Mouse (Mus musculus) stomach, embryonic 15.5 days (tissue): ENCODE measurements around the gene Exosc5. TPM values are rescaled to one million over a fixed set of nuclear protein-coding genes. Genes with fewer than 3 reads are reported as not detected.

Source experiments
- ATAC-seq: fragments of 200-750 bp; cut with Nextera tagmentation; 2 replicates; pipeline ENCODE4 v1.8.0; 2017; ENCODE audit warnings: low read depth, moderate number of reproducible peaks, moderate TSS enrichment; ENCODE audit not compliant: insufficient read depth, low FRiP score
- H3K27ac ChIP-seq: fragments of 300-500 bp; sonication (generic); 2 replicates; pipeline ENCODE4 v1.5.1; 2015; ENCODE audit warnings: mild to moderate bottlenecking, inconsistent platforms
- H3K27me3 ChIP-seq: fragments of 300-500 bp; sonication (generic); replicated peaks from 2 replicates; pipeline ENCODE4 v1.6.1; 2015; ENCODE audit warnings: inconsistent platforms
- H3K36me3 ChIP-seq: fragments of 300-500 bp; sonication (generic); 2 replicates; pipeline ENCODE4 v1.6.1; 2015; ENCODE audit warnings: inconsistent platforms
- H3K4me1 ChIP-seq: fragments of 300-500 bp; sonication (generic); 2 replicates; pipeline ENCODE4 v1.6.1; 2015; ENCODE audit warnings: inconsistent platforms
- H3K4me2 ChIP-seq: fragments of 300-500 bp; sonication (generic); 2 replicates; pipeline ENCODE4 v1.6.1; 2015; ENCODE audit warnings: mild to moderate bottlenecking, inconsistent platforms
- H3K4me3 ChIP-seq: fragments of 300-500 bp; sonication (generic); replicated peaks from 2 replicates; pipeline ENCODE4 v1.5.1; 2015; ENCODE audit warnings: inconsistent platforms
- H3K9ac ChIP-seq: fragments of 300-500 bp; sonication (generic); 2 replicates; pipeline ENCODE4 v1.6.1; 2015; ENCODE audit warnings: inconsistent platforms
- H3K9me3 ChIP-seq: fragments of 300-500 bp; sonication (generic); 2 replicates; pipeline ENCODE4 v1.6.1; 2016; ENCODE audit warnings: inconsistent platforms
- WGBS: fragments of 180-500 bp; shearing (Covaris S2); methylation state at CpG from one replicate; pipeline ENCODE4 v1.1.7; 2015; 5-methylcytosine and 5-hydroxymethylcytosine counted together
- polyA plus RNA-seq: library from polyadenylated mRNA; unstranded; fragments of >200 nt; fragmentation: Nextera tagmentation; extraction: Ambion mirVana; gene quantifications from 2 replicates; pipeline ENCODE4 v1.2.1, GENCODE M21; 2015

Exosc5 gene
- polyA plus RNA-seq, 1 experiment from 2014 or later = 71.8 TPM

GRCm38 (mm10) chr7:25683474-25684180 is 24.7 kb downstream of the Exosc5 start:
- Histone ChIP-seq H3K9ac (no peak overlapping the region), H3K4me2 (0 out of 2 replicates have a peak overlapping the region, but pooled peaks have one; percentile 9), H3K9me3 (no peaks in the 10 kb centered on the region), H3K36me3 (no peaks in the 10 kb centered on the region), H3K27ac (0 out of 2 replicates have a peak overlapping the region, but pooled peaks have one; percentile 12), H3K4me1 (peaks cover 24% of the 10 kb centered on the region), H3K27me3 (peaks cover 6% of the 10 kb centered on the region; the same call in 1 of the 2 replicates), H3K4me3 (no peak overlapping the region)
- no peak for ATAC-seq
- WGBS = 55% methylated on average over 7 of the region's 7 CpGs

- peaks cover 33% of the 10 kb centered on the region for H3K4me1 ChIP-seq
- peaks cover 6% of the 10 kb centered on the region; the same call in 1 of the 2 replicates for H3K27me3 ChIP-seq
- H3K9ac ChIP-seq = no peak overlapping the region
- no peaks in the 10 kb centered on the region for H3K36me3 ChIP-seq
- no peak overlapping the region for H3K4me3 ChIP-seq
- H3K4me2 ChIP-seq = no peak overlapping the region
- H3K27ac ChIP-seq = no peak overlapping the region
- no peak for ATAC-seq
- no peaks in the 10 kb centered on the region for H3K9me3 ChIP-seq
- 81% methylated on average over 6 of the region's 6 CpGs for WGBS
Measured at GRCm38 (mm10) chr7:25684659-25685058, 25.7 kb downstream of the Exosc5 start.

- H3K27ac ChIP-seq = no peak overlapping the region
- peaks cover 34% of the 10 kb centered on the region for H3K4me1 ChIP-seq
- no peak for ATAC-seq
- H3K4me3 ChIP-seq = peak overlapping the region; percentile 73
- peaks cover 6% of the 10 kb centered on the region; the same call in 1 of the 2 replicates for H3K27me3 ChIP-seq
- no peaks in the 10 kb centered on the region for H3K9me3 ChIP-seq
- no peak overlapping the region for H3K9ac ChIP-seq
- peak overlapping the region; percentile 97 for H3K4me2 ChIP-seq
- no peaks in the 10 kb centered on the region for H3K36me3 ChIP-seq
- 68% methylated on average over 21 of the region's 21 CpGs for WGBS
Measured at GRCm38 (mm10) chr7:25685926-25686470, 27.0 kb downstream of the Exosc5 start.

GRCm38 (mm10) chr7:25686680-25687531 is 27.9 kb downstream of the Exosc5 start, which contains the start of gene Tgfb1:
Gene Tgfb1, plus strand, starts transcription at chr7:25687002.
- Histone ChIP-seq H3K4me2 (peak within 1 kb of the TSS; percentile 97), H3K27me3 (peaks cover 6% of the 10 kb centered on the region; the same call in 1 of the 2 replicates), H3K9me3 (no peaks in the 10 kb centered on the region), H3K9ac (peak within 1 kb of the TSS; percentile 71), H3K27ac (peak within 1 kb of the TSS; percentile 84), H3K4me1 (peaks cover 34% of the 10 kb centered on the region), H3K36me3 (no peaks in the 10 kb centered on the region), H3K4me3 (peak within 1 kb of the TSS; percentile 73)
- under 1% methylated on average over 65 of the region's 69 CpGs for WGBS
- peak; percentile 16; the same call in 1 of the 2 replicates for ATAC-seq

- under 1% methylated on average over 47 of the region's 47 CpGs for WGBS
- H3K4me1 ChIP-seq = peaks cover 34% of the 10 kb centered on the region
- no peak for ATAC-seq
Measured at GRCm38 (mm10) chr7:25687811-25688401, 28.9 kb downstream of the Exosc5 start.

GRCm38 (mm10) chr7:25688810-25689586 is 30.0 kb downstream of the Exosc5 start:
- peaks cover 6% of the 10 kb centered on the region; the same call in 1 of the 2 replicates for H3K27me3 ChIP-seq
- H3K9ac ChIP-seq = peak overlapping the region; percentile 71
- peaks cover 34% of the 10 kb centered on the region for H3K4me1 ChIP-seq
- H3K4me3 ChIP-seq = peak overlapping the region; percentile 73
- peak overlapping the region; percentile 84 for H3K27ac ChIP-seq
- H3K9me3 ChIP-seq = no peaks in the 10 kb centered on the region
- WGBS = under 1% methylated on average over 47 of the region's 52 CpGs
- no peaks in the 10 kb centered on the region for H3K36me3 ChIP-seq
- H3K4me2 ChIP-seq = peak overlapping the region; percentile 97
- ATAC-seq = peak; percentile 74

More at GRCm38 (mm10) chr7:25687811-25688401, 28.9 kb downstream of the Exosc5 start:
- Histone ChIP-seq H3K4me2 (peak overlapping the region; percentile 97), H3K36me3 (no peaks in the 10 kb centered on the region), H3K27me3 (peaks cover 6% of the 10 kb centered on the region; the same call in 1 of the 2 replicates), H3K9me3 (no peaks in the 10 kb centered on the region), H3K9ac (peak overlapping the region; percentile 71), H3K27ac (peak overlapping the region; percentile 84), H3K4me3 (peak overlapping the region; percentile 73)

GRCm38 (mm10) chr7:25689603-25690021 is 30.6 kb downstream of the Exosc5 start:
- H3K36me3 ChIP-seq = no peaks in the 10 kb centered on the region
- peak overlapping the region; percentile 84; the same call in 1 of the 2 replicates for H3K27ac ChIP-seq
- H3K4me3 ChIP-seq = peak overlapping the region; percentile 73
- H3K9me3 ChIP-seq = no peaks in the 10 kb centered on the region
- H3K27me3 ChIP-seq = peaks cover 6% of the 10 kb centered on the region; the same call in 1 of the 2 replicates
- ATAC-seq = no peak
- H3K9ac ChIP-seq = 0 out of 2 replicates have a peak overlapping the region, but pooled peaks have one; percentile 71
- 11% methylated on average over 12 of the region's 12 CpGs for WGBS
- peak overlapping the region; percentile 97 for H3K4me2 ChIP-seq
- peaks cover 34% of the 10 kb centered on the region for H3K4me1 ChIP-seq

GRCm38 (mm10) chr7:25690051-25690450 is 31.1 kb downstream of the Exosc5 start:
- Histone ChIP-seq H3K36me3 (no peaks in the 10 kb centered on the region), H3K27me3 (peaks cover 6% of the 10 kb centered on the region; the same call in 1 of the 2 replicates), H3K4me1 (peaks cover 34% of the 10 kb centered on the region), H3K4me3 (peak overlapping the region; percentile 73), H3K9ac (no peak overlapping the region), H3K27ac (0 out of 2 replicates have a peak overlapping the region, but pooled peaks have one; percentile 84), H3K4me2 (peak overlapping the region; percentile 97), H3K9me3 (no peaks in the 10 kb centered on the region)
- 42% methylated on average over 5 of the region's 5 CpGs for WGBS
- ATAC-seq = no peak

GRCm38 (mm10) chr7:25694104-25694503 is 35.1 kb downstream of the Exosc5 start:
- H3K4me1 ChIP-seq = peaks cover 12% of the 10 kb centered on the region; the same call in 1 of the 2 replicates
- no peak for ATAC-seq
- no peak overlapping the region for H3K27ac ChIP-seq
- no peak overlapping the region for H3K9ac ChIP-seq
- H3K4me2 ChIP-seq = no peak overlapping the region
- H3K36me3 ChIP-seq = no peaks in the 10 kb centered on the region
- WGBS = 69% methylated on average over 8 of the region's 8 CpGs
- H3K4me3 ChIP-seq = no peak overlapping the region
- no peaks in the 10 kb centered on the region for H3K9me3 ChIP-seq
- no peaks in the 10 kb centered on the region for H3K27me3 ChIP-seq

- Histone ChIP-seq H3K4me2 (no peak overlapping the region), H3K36me3 (no peaks in the 10 kb centered on the region), H3K9me3 (no peaks in the 10 kb centered on the region), H3K4me1 (peaks cover 7% of the 10 kb centered on the region), H3K27ac (no peak overlapping the region), H3K27me3 (no peaks in the 10 kb centered on the region), H3K4me3 (no peak overlapping the region), H3K9ac (no peak overlapping the region)
- no peak for ATAC-seq
- WGBS = 55% methylated on average over 13 of the region's 13 CpGs
Measured at GRCm38 (mm10) chr7:25699851-25700250, 40.9 kb downstream of the Exosc5 start.
